Mouse (Mus musculus) thymus, postnatal 10 days (tissue): Measurements from ENCODE around the gene Artn.

ENCODE experiments used
- DNase-seq, 2 experiments: peaks; one replicate each; pipeline ENCODE4 v3.0.0; 2021; ENCODE audit warnings: low spot score in 2 of 2

Artn gene

DNA sequence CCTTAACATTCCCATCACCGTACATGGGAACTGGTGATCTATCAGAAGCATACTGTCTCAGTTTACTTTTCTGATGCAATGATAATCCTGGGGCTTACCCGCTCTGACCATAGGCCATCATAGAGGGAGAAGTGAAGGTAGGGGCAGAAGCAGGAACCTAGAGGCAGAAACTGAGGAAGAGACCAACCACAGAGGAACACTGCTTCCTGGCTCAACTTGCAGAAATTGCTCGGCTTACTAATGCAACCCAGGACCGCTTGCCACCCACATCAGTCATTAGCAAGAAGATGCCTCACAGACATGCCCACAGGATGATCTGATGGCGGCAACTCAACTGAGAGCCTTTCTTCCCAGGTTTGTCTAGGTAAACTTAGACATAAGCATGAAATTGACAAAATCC lies 10.8 kb downstream of the Artn start:
- no peak for DNase-seq

DNA sequence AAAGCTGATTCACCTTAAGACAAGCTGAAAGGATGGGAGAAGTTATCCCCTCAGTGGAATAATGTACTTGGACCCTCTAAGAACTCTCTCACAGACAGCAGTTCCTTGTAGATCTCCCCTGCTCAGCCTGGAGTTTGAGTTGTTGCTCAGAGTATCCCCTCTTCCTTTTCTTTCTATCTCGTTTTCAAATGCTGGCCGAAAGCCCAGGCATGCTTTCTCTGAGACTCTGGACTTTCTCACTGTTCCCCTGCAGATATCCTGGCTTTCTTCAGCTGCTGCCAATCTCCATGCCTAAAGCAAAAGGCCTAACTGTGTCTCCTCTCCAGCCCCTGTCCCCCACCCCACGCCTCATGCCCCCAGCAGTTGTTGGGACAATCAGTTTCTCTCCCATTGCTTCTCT lies 11.3 kb downstream of the Artn start:
- DNase-seq: no peak

DNA sequence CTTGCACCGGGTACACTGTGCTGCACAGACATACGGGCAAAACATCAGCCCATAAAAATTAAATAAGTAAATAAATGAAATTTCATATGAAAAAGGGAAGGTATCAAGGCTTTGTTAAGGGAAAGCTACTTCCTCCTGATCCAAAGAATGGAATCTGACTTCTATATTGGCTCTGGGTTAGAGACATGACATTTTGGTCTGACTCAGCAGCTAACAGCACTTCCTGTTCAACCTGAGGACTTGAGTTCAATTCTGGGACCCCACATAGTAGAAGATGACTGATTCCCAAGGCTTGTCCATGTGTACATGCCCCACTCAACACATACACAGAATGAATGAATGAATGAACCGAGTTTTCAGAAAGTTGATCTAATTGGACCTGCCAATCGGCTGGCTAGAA lies 11.7 kb downstream of the Artn start:
- DNase-seq: no peak

- DNase-seq: no peak
Measured at GRCm38 (mm10) chr4:117917402-117917801, 12.2 kb downstream of the Artn start.

DNA sequence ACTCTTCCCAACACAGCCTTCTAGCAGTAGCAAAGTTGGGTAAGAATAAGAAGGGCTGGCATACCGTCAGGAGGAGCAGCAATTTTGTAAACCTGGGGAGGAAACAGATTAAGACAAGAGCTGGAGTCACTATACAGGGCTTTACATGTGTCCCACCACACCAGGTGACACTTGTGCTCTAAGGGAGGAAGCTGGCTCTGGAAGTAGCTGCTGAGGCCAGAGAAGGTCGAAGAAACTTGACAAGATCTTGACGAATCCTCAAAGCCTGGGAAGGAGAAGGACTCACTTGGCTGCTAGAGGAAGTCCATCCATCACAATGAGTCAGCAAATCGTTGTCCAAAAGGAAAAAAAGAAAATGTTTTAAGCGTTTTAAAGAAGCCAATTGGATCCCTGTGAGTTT lies 13.2 kb downstream of the Artn start:
- DNase-seq: no peak

- no peak for DNase-seq
Measured at GRCm38 (mm10) chr4:117915489-117916105, 14.0 kb downstream of the Artn start.

DNA sequence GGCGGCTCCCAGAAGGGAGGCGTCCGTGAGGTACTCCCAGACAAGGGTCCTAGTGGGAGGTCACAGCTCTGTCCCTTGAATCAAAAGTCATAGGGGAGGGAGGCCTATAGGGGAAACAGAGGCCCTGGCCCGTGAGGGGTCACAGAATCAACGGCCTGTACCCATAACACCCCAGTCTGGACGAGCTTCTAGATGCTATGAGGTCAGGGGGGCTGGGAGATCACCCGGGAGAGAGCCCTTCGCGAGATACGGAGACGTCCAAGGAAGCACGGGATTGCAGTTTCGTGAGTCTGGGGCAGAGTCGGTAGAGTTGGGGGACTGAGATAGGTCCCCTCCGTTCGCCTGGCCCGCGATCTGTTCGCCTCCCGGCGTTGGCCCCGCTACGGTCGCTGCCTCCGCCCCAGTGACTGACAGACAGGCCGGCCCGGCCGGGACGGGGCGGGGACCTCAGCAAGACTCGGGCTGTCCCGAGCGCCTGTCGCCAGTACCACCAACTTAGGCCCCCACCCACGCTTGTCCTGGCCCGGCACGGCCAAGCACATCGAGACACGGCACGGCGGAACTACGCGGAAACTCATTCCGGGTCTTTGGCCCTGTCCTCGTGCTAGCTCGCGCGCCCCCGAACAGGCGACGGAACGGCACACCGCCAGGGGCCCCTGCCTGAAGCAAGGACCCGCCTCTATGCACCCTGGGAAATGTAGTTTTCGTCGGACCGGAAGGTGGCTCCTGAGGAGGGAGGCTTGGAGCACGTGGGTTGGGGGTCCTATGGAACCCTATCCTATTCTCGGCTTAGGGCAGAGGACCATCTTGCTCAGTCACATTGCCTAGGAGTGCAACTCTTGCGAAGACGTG lies 14.7 kb downstream of the Artn start, which contains the start of gene Ipo13:
Ipo13 (minus strand) TSS at position 409 of the 852 bp plus-strand sequence.
- DNase-seq: peak; percentile 83 to 88

- DNase-seq: no peak
Measured at GRCm38 (mm10) chr4:117914031-117914430, 15.5 kb downstream of the Artn start.

DNA sequence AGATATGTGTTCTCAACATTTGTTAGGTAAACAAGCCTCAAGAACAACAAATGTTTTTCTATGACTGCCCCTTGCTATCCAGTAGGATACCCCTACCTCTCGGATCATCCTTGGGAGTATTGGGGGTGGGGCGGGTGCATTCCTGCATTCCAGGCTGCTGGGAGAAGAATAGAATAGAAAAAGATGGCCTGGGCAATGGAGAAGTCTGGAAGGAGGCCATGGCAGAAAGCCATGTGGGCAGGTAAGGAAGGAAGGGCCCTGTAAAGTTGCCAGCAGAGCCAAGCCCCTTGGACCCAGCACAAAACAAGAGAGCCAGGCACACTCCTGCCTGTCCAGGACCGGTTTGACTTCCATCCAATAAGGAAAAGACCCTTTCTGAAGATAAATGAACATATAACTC lies 16.1 kb downstream of the Artn start:
- no peak for DNase-seq

DNA sequence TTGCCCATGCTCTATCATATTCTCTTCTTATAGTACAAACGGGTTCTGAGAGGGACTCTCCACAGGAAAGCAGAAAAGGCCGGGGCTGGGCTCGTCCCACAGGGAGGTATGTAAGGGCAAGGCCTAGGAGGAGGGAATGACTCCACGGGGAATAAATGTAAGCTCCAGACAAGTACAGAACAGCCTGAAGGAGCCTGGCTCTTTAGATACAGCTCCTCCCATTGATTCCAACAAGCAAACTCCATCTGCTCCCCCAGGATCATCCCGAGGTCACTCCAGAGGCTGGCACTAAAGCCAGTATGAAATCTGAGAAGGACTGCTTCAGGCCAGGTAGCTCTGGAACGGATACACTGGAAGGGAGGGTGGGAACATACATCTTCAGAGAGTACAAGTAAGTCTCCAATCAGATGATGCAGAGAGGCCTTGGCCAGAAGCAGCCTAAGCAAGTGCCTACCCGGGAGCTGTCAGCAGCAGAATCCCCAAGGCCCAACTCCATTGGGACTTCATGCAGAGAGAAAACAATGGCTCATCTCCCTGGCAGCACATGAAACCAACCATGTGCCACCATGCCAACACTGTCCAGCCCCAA lies 16.8 kb downstream of the Artn start:
- no peak for DNase-seq

GRCm38 (mm10) chr4:117912131-117912561 lies 17.4 kb downstream of the Artn start:
- DNase-seq: no peak

- no peak for DNase-seq
Measured at GRCm38 (mm10) chr4:117908834-117909453, 20.6 kb downstream of the Artn start.

DNA sequence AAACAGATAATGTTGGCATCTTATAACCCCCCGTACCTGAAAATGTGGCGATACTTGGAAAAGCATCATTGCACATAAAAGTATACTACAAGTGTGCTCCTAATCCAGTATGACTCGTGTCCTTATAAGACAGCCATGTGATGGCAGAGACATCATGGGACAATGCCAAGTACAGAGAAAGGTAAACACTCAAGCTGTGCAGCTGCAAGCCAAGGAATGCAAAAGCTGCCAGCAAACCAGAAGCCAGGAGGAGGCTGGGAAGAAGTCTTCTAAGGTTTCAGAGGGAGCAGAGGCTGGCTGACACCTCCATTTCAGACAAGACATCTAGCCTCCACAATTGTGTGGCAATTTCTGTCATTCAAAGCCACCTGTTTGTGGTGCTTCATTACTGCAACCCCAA lies 23.4 kb downstream of the Artn start:
- DNase-seq: no peak

DNA sequence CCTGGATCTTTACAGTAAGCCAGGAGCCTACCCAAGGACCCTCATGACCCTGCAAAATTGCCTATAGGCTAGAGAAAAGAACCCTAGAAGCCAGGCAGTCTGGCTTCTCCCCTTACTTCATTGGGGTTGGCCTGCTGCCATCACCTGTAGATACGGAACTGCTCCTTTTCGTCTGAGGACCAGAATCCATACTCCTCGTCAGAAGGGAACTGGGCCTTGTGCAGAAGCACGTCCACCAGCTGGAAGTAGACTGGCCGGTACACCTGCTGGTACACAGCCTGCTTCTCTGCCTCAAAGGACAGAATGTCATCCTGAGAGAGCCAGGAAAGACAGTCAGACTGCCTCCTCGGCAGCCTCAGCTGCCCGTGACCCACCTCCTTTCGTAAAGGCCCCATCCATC lies 24.8 kb downstream of the Artn start:
- DNase-seq: no peak

DNA sequence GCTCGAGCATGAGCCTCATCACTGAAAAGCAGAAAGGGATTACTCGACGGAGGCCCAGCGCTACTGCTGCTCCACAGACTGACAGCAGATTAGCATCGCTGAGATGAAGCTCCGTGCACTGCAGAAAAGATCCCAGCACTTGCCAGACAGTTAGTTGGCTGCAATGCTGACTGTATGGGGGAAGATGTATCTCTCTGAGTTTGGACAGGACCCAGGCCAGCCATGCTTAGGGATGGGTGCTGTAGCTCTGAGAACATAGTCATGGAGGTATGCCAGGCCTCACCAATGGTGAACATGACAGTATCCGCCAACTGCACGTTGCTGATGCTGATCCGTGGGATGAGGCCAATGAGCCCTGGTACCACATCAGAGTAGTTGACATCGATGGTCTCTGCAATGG lies 25.5 kb downstream of the Artn start:
- DNase-seq: no peak

DNA sequence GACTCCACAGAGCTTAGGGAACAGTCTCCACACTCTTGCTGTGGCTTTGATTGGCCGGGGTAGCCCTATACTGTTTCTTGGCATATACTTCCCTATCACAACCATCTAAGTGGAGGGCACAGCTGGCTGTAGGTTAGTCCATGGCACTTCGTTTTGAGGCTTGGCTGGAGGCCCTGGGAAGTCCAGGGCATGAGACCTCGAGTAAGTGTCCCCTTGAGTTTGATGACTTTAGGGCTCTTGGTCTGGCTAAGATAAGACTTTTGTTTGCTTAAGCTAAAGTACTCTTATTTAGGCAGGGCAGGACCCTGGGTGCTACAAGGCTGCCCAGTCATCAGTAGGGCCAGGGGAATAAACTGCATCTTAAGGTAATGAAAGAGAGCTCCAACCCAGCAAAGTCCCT lies 31.5 kb downstream of the Artn start:
- DNase-seq: no peak

DNA sequence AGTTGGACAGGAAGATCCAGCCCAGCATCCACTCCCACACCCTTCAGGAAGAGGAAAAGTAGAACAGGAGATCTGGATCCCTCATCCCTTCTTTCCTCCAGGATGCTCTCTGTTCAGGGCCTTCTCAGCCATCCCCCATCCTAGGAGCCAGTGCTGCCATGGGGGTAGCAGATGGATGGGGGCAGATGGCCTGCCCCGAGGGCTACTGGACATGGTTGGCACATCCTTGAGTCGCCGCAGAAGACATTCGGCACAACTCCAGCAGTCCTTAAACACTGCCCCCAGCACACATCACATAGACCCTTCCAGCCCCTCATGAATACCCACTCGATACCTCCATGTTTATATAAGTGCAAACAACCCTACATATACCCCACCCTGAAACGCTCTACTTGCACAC lies 33.5 kb downstream of the Artn start:
- DNase-seq: no peak

- no peak for DNase-seq
Measured at GRCm38 (mm10) chr4:117895339-117895738, 34.2 kb downstream of the Artn start.

- DNase-seq: no peak
Measured at GRCm38 (mm10) chr4:117894601-117895000, 35.0 kb downstream of the Artn start.

DNA sequence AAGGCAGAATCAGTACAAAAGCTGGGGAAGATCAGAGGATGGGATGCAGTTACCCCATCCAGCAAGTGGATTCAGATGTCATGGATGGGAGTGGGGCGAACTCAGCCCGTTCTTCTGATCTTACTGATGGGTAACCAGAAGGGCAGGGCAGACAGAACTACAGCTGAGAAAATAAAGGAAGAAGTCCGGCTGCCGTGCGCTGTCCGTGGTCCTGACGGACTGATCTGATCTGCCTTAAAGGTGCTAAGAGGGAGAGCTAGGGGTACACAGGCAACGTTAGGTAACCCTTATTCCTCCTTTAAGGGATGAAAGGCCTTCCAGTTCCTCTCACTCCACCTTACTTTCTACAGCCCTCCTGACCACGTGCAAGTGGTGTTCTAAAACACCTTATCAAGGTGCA lies 36.2 kb downstream of the Artn start:
- peak in 1 of 2 experiments; percentile 64 for DNase-seq

- DNase-seq: peak; percentile 56 to 73
Measured at GRCm38 (mm10) chr4:117891738-117892161, 37.8 kb downstream of the Artn start, which contains the start of gene Dph2. Dph2 (minus strand) TSS chr4:117892032.

GRCm38 (mm10) chr4:117890750-117891149 lies 38.8 kb downstream of the Artn start:
- DNase-seq: no peak
